Mouse (Mus musculus) forebrain, embryonic 13.5 days (tissue): ENCODE measurements around the gene Il12rb1. TPM values are rescaled to one million over a fixed set of nuclear protein-coding genes. Genes with fewer than 3 reads are reported as not detected.

Experiments
- ATAC-seq: fragments of 200-750 bp; cut with Nextera tagmentation; 2 replicates; pipeline ENCODE4 v1.8.0; 2017
- H3K27ac ChIP-seq: fragments of 300-500 bp; sonication (generic); 2 replicates; pipeline ENCODE4 v1.5.1; 2015; ENCODE audit warnings: inconsistent platforms, mild to moderate bottlenecking, moderate library complexity
- H3K27me3 ChIP-seq: fragments of 300-500 bp; sonication (generic); 2 replicates; pipeline ENCODE4 v1.6.1; 2015; ENCODE audit warnings: mild to moderate bottlenecking, inconsistent platforms
- H3K36me3 ChIP-seq: fragments of 300-500 bp; sonication (generic); 2 replicates; pipeline ENCODE4 v1.6.1; 2015; ENCODE audit warnings: mild to moderate bottlenecking, inconsistent platforms; ENCODE audit not compliant: poor library complexity, severe bottlenecking
- H3K4me1 ChIP-seq: fragments of 300-500 bp; sonication (generic); 2 replicates; pipeline ENCODE4 v1.6.1; 2015; ENCODE audit warnings: inconsistent platforms
- H3K4me2 ChIP-seq: fragments of 300-500 bp; sonication (generic); 2 replicates; pipeline ENCODE4 v1.6.1; 2015; ENCODE audit warnings: inconsistent platforms, mild to moderate bottlenecking, moderate library complexity
- H3K4me3 ChIP-seq: fragments of 300-500 bp; sonication (generic); 2 replicates; pipeline ENCODE4 v1.5.1; 2015; ENCODE audit warnings: mild to moderate bottlenecking, inconsistent platforms
- H3K9ac ChIP-seq: fragments of 300-500 bp; sonication (generic); 2 replicates; pipeline ENCODE4 v1.6.1; 2015; ENCODE audit warnings: mild to moderate bottlenecking, inconsistent platforms
- H3K9me3 ChIP-seq: fragments of 300-500 bp; sonication (generic); replicated peaks from 2 replicates; pipeline ENCODE4 v1.6.1; 2016; ENCODE audit warnings: inconsistent platforms
- WGBS: fragments of 180-500 bp; shearing (Covaris S2); methylation state at CpG from one replicate; pipeline ENCODE4 v1.1.7; 2015; 5-methylcytosine and 5-hydroxymethylcytosine counted together
- polyA plus RNA-seq: library from polyadenylated mRNA; unstranded; fragments of >200 nt; fragmentation: Nextera tagmentation; extraction: Ambion mirVana; gene quantifications from 2 replicates; pipeline ENCODE4 v1.2.1, GENCODE M21; 2015

Il12rb1 gene
- polyA plus RNA-seq, 1 experiment from 2014 or later: 0.09 TPM

DNA sequence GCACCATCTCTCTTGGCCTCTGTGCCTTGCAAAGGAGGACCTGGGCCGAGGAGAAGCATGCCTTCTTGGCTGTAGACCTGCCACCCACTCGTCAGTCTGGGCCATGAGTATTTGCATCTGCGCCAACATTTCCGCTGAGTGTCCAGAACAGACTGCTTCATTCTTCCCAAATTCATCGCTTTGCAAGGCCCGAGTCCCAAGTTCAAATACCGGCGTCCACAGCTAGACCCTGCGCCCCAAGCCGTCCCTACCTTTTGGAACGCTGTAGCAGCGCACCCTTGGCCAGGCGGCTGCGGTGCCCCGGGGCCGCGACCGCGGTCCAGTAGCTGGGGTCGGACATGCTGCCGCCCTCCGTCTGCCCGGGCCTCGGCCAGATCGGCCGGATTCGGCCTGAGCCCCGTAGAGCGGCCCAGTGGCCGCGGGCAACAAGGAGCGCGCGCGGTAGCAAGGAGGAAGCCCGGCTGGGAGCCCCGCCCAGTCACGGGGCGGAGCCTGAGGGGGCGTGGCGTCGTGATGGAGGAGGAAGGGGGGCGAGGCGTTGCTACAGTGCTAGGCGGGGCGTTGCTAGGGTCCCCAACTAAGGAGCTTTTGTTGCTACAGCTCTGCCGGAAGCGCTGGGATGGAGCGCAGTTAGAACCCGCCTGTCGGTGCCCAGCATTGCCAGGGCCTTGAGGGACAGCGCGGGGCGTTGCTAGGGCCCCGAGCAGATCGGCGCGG is 16.1 kb upstream of the Il12rb1 start:
- H3K36me3 ChIP-seq: peaks cover 25% of the 10 kb centered on the region

DNA sequence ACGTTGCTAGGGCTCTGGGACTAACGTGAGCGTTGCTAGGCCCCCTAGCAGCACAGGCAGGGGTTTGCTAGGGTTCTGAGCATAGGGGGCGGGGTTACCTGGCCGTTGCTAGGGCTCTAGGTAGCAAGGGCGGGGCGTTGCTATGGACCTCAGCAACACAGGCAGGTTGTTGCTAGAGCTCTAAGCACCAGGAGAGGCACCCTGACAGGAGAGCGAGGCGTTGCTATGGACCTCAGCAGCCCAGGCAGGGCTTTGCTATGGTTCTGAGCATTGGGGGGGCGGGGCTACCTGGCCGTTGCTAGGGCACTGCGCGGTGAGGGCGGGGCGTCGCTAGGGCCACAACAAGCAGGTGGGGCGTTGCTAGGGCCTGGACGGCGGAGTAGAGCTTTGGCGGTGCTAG is 15.5 kb upstream of the Il12rb1 start:
- Histone ChIP-seq H3K27ac (peak overlapping the region; percentile 91), H3K9me3 (no peaks in the 10 kb centered on the region), H3K4me2 (peak overlapping the region; percentile 83), H3K9ac (peak overlapping the region; percentile 81), H3K27me3 (peaks cover 18% of the 10 kb centered on the region; the same call in 1 of the 2 replicates), H3K4me1 (peaks cover 47% of the 10 kb centered on the region), H3K36me3 (peaks cover 20% of the 10 kb centered on the region), H3K4me3 (peak overlapping the region; percentile 57)
- peak; percentile 46; the same call in 1 of the 2 replicates for ATAC-seq
- under 1% methylated on average over 20 of the region's 20 CpGs for WGBS

More for the DNA sequence above, 16.1 kb upstream of the Il12rb1 start:
- peaks cover 43% of the 10 kb centered on the region for H3K4me1 ChIP-seq
- H3K4me3 ChIP-seq: peak overlapping the region; percentile 57
- peak; percentile 88 for ATAC-seq
- no peaks in the 10 kb centered on the region for H3K9me3 ChIP-seq
- H3K27me3 ChIP-seq: peaks cover 16% of the 10 kb centered on the region; the same call in 1 of the 2 replicates
- H3K9ac ChIP-seq: peak overlapping the region; percentile 81
- peak overlapping the region; percentile 83 for H3K4me2 ChIP-seq
- 5% methylated on average over 58 of the region's 58 CpGs for WGBS
- peak overlapping the region; percentile 91 for H3K27ac ChIP-seq

DNA sequence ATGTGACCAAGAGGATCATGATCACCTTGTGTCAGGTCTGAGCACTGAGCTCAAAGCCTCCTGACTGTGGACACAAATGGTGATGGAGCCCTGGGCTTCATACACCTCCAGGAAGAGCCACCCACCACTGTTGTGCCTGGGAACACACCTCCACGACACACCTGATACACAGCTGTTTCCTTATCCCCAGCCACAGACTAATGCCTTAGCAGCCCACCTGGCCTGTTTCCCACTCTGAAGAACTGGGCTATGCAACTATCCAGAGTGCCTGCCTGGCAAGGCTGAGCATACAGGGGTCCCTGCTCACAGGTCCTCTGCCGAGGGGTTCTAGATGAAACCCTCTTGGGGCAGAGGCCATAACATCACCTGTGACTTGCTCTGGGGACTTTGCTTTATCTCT is 14.0 kb upstream of the Il12rb1 start:
- no peaks in the 10 kb centered on the region for H3K9me3 ChIP-seq
- no peak overlapping the region for H3K4me3 ChIP-seq
- peaks cover 4% of the 10 kb centered on the region for H3K36me3 ChIP-seq
- H3K27ac ChIP-seq: no peak overlapping the region
- peaks cover 56% of the 10 kb centered on the region for H3K4me1 ChIP-seq
- no peak overlapping the region for H3K4me2 ChIP-seq
- WGBS: 92% methylated on average over 2 of the region's 2 CpGs
- peaks cover 25% of the 10 kb centered on the region for H3K27me3 ChIP-seq
- H3K9ac ChIP-seq: no peak overlapping the region
- no peak for ATAC-seq

DNA sequence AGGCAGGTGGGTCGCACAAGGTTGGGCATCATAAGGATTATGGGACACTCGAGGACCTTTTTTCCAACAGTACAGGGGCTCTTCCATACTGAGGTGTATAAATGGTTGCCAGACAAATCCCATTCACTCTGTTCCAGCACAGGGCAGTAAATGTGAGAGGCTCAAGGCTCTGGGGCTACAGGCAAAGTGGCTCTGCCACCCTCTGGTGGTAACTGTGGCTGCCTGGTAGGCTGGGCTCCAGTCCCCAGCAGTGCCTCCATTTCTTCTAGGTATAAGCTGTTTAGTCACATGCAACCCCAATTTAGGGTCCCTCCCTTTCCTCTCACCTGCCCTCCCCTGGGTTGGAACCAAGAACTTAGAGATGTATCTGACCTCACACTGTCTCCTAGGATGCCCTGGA is 12.9 kb upstream of the Il12rb1 start:
- 85% methylated on average over 2 of the region's 2 CpGs for WGBS
- Histone ChIP-seq H3K4me1 (peaks cover 54% of the 10 kb centered on the region), H3K4me2 (no peak overlapping the region), H3K36me3 (no peaks in the 10 kb centered on the region), H3K9ac (no peak overlapping the region), H3K4me3 (no peak overlapping the region), H3K27ac (no peak overlapping the region), H3K27me3 (peaks cover 36% of the 10 kb centered on the region), H3K9me3 (no peaks in the 10 kb centered on the region)
- no peak for ATAC-seq

DNA sequence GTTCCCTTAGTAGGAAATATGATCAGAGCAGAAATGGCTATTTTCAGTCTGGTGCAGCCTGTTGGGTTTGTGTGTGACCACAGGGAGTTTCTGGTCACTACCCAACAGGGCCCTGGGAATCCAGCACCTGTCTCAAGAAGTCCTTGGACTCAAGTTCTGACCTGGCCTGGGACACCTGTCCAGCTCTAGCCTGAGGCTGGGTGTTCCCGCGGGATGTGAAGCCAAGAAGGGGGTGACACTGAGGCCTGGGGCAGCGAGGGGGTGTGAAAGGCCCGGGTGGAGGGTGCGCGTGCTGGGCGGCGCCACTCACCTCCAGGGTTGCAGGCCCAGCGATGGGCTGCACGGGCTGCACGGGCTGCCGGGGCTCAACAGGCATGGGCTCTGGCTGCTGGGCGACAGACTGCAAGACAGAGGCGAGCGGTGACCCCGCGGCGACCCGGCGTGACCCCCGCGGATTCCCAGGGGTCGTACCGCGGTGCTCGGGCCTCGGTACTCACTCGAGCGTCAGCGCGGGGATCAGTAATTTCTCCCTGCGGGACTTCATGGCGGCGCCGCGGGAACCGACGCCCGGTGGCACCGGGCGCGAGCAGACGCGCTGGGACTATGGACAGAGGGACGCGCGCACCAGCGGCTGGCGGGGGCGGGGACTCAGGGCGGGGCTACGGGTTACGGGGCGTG is 11.7 kb upstream of the Il12rb1 start:
- peaks cover 41% of the 10 kb centered on the region for H3K27me3 ChIP-seq
- 2% methylated on average over 53 of the region's 54 CpGs for WGBS
- H3K4me2 ChIP-seq: peak overlapping the region; percentile 85
- H3K9ac ChIP-seq: peak overlapping the region; percentile 79
- peak; percentile 2; the same call in 1 of the 2 replicates for ATAC-seq
- no peaks in the 10 kb centered on the region for H3K9me3 ChIP-seq
- peak overlapping the region; percentile 58 for H3K4me3 ChIP-seq
- peaks cover 47% of the 10 kb centered on the region for H3K4me1 ChIP-seq
- peak overlapping the region; percentile 57; the same call in 1 of the 2 replicates for H3K27ac ChIP-seq
- no peaks in the 10 kb centered on the region for H3K36me3 ChIP-seq

DNA sequence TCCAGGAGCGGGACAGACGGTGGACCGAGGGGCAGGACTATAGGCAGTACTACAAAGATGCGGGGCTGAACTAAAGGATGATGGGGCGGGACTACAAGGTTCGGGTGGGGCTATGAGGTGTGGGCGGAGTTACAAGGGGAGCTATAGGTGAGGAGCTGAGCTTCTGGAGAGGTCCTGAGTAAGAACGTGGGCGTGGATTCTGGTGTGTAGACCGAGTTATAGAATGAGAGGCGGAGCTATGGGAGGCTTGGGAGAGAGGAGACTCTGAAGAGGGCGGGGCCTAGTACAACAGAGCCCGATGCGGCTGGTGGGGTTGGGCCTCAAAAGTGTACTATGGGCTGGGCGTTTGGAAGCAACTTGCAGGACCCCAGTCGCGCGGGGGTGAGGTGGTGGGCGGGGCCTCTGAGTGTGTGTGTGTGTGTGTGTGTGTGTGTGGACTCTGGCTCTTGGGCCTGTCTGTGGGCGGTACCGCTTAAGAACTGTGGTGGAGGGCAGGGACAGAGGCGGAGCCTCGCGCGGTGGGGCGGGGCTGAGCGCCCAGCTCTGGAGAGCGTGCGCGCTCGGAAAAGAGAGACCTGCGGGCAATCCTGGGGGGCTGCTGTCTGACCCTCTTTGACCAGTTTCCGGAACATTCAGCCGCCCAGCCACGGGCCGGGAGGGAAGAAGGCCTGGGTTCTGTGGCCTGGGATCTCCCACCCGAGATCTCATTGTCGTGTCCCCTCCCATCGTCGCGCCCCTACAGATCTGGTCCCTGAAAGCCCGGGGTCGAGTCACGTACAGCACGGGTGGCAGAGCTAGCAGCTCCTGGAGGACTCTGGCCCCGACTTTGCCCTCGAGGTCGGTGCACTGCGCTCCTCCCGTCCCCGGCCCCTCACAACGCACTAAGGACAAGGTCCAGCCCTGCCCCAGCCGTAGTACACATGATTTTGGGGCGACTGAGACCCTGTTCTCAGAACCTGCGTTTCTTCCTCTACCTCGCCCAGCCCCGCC is 10.9 kb upstream of the Il12rb1 start:
- H3K27ac ChIP-seq: peak overlapping the region; percentile 59
- under 1% methylated on average over 51 of the region's 57 CpGs for whole genome bisulfite sequencing
- peaks cover 48% of the 10 kb centered on the region for H3K27me3 ChIP-seq
- H3K4me1 ChIP-seq: peaks cover 40% of the 10 kb centered on the region
- no peaks in the 10 kb centered on the region for H3K9me3 ChIP-seq
- peak overlapping the region; percentile 85 for H3K4me2 ChIP-seq
- H3K4me3 ChIP-seq: peak overlapping the region; percentile 58
- ATAC-seq: peak; percentile 87
- H3K36me3 ChIP-seq: no peaks in the 10 kb centered on the region
- peak overlapping the region; percentile 79 for H3K9ac ChIP-seq

DNA sequence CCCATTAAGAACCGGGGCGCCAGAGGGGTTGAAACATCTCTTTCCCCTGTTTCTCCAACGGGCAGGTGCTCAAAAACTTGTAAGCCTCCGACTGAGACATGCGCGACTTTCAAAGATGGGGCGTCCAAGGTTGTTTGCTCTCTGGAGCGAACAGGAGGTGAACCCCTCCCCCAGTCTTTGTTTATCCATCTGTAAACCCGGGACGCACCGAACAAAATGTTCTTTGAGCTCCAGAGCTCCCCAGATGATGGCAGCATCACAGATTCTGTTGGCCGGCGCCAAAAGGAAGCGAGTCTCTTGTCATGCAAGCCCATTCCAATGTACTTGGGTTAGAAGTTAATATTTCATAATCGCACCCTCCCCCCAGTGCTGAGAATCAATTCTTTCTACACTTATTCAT is 10.0 kb upstream of the Il12rb1 start:
- H3K4me1 ChIP-seq: peaks cover 31% of the 10 kb centered on the region
- no peaks in the 10 kb centered on the region for H3K36me3 ChIP-seq
- H3K4me2 ChIP-seq: peak overlapping the region; percentile 85
- no peak overlapping the region for H3K27ac ChIP-seq
- H3K4me3 ChIP-seq: peak overlapping the region; percentile 58
- ATAC-seq: no peak
- H3K9me3 ChIP-seq: no peaks in the 10 kb centered on the region
- H3K9ac ChIP-seq: peak overlapping the region; percentile 79
- 10% methylated on average over 15 of the region's 15 CpGs for WGBS
- peaks cover 56% of the 10 kb centered on the region for H3K27me3 ChIP-seq

DNA sequence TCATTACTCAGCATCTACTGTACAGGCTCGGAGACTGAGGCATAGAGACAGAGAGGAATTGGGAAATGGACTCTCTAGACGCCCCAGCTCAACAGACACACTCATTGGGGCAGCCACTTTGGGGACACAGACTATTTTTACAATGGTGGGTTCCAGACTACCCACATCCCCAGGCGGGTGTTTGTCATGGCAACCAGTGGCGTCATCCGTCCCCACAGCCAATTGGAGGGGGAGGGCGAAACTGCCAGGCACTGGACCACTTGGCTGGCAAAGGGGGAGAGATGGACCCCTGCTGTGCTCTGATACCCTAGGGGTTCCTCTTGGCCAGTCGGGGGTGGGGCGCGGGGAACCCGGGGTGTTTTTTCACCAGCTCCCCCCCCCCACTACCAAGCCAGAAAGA is 7.6 kb upstream of the Il12rb1 start:
- Histone ChIP-seq H3K4me3 (no peak overlapping the region), H3K9ac (no peak overlapping the region), H3K9me3 (no peaks in the 10 kb centered on the region), H3K36me3 (no peaks in the 10 kb centered on the region), H3K4me1 (peaks cover 40% of the 10 kb centered on the region), H3K4me2 (no peak overlapping the region), H3K27ac (no peak overlapping the region), H3K27me3 (peaks cover 69% of the 10 kb centered on the region)
- 47% methylated on average over 9 of the region's 10 CpGs for WGBS
- ATAC-seq: no peak

DNA sequence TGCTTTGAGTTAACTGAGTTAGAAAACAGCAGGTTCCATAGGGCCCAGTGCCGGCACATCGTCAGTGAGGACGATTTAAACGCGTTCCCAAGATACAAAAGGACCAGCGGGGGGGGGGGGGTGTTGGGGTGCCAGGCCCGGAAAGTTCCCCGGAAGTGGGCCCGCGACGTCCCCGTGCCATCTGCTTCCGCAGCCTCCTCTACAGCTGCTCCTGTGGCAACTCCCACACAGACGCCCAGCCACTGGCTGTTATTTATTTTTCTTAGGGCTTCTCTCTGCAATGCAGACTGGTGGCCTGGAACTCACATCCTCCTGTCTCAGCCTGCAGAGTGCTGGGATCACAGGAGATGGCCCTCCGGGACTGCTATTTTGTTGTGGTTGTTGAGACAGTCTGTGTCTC is 7.1 kb upstream of the Il12rb1 start:
- peaks cover 37% of the 10 kb centered on the region for H3K4me1 ChIP-seq
- no peak overlapping the region for H3K27ac ChIP-seq
- 34% methylated on average over 15 of the region's 15 CpGs for WGBS
- H3K4me3 ChIP-seq: no peak overlapping the region
- no peaks in the 10 kb centered on the region for H3K36me3 ChIP-seq
- H3K9me3 ChIP-seq: no peaks in the 10 kb centered on the region
- H3K9ac ChIP-seq: no peak overlapping the region
- H3K27me3 ChIP-seq: peaks cover 74% of the 10 kb centered on the region
- ATAC-seq: no peak
- H3K4me2 ChIP-seq: no peak overlapping the region

DNA sequence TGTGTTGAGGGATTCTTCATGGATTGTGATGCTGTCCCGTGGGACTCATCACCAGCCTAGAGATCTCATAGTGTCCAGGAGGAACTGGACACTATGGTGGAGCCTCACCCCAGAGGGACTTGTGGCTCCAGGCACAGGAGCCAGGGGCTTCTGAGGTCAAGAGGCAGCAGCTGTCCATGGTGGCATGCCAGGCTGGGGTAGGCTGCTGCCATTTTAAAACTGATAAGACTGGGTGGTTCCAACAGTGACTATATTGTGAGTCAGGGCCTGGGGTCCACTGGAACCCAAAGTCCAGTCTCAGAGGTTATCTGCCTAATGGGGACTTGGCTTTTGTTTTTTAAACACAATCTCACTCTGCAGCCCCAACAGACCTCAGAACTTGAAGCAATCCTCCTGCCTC is 6.4 kb upstream of the Il12rb1 start:
- no peak for ATAC-seq
- Histone ChIP-seq H3K4me3 (no peak overlapping the region), H3K27ac (no peak overlapping the region), H3K9ac (no peak overlapping the region), H3K27me3 (peaks cover 80% of the 10 kb centered on the region), H3K4me2 (no peak overlapping the region), H3K36me3 (no peaks in the 10 kb centered on the region), H3K4me1 (peaks cover 30% of the 10 kb centered on the region), H3K9me3 (no peaks in the 10 kb centered on the region)
- WGBS: 100% methylated on average over 1 of the region's 1 CpGs

DNA sequence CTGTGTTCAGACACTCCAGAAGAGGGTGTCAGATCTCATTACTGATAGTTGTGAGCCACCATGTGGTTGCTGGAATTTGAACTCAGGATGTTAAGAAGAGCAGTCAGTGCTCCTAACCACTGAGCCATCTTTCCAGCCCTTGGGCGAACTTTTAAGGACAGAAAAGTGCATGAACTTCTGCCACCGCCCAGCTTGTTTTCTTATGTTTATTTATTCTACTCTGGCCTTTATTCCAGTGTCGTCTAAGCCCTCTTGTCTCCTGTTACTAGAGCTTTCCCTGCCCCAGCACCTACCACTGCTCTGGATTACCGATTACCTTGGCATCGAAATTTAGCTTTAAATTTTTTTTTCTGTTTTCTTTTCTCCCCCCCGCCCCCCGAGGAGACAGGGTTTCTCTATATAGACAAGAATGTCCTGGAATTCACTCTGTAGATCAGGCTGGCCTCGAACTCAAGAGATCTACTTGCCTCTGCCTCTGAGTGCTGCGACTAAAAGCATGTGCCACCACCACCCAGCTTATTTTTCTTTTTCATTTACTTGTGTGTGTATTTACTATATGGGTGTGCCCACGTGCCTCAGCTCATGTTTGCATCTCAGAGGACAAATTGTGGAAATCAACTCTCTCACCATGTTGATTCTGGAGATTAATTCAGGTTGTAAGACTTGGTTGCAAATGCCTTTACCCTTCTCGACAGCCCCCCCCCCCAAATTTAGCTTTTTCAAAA is 5.3 kb upstream of the Il12rb1 start:
- no peak for ATAC-seq
- peaks cover 24% of the 10 kb centered on the region for H3K4me1 ChIP-seq
- no peak overlapping the region for H3K9ac ChIP-seq
- no peak overlapping the region for H3K4me3 ChIP-seq
- H3K4me2 ChIP-seq: no peak overlapping the region
- no peaks in the 10 kb centered on the region for H3K9me3 ChIP-seq
- H3K36me3 ChIP-seq: no peaks in the 10 kb centered on the region
- H3K27ac ChIP-seq: no peak overlapping the region
- peaks cover 79% of the 10 kb centered on the region for H3K27me3 ChIP-seq
- 72% methylated on average over 11 of the region's 11 CpGs for WGBS
